8 mouse cellular contexts compared by ENCODE assay signal in genomic region chr13:59585648-59586005, GRCm38 (mm10). TPM values are rescaled to one million over a fixed set of nuclear protein-coding genes. Genes with fewer than 3 reads are reported as not detected.
DNase-seq lines count a peak whose midpoint lies in the region; ATAC-seq and TF ChIP-seq lines count a peak whose summit lies in the region.

No protein-coding gene starts in this region.

- H3K27me3 ChIP-seq in heart, embryonic 11.5 days (ENCODE audit: control insufficient read depth, insufficient read depth, low read length): no peaks in the 10 kb centered on the region
- no peaks in the 10 kb centered on the region for H3K27me3 ChIP-seq in limb, embryonic 11.5 days (ENCODE audit: control insufficient read depth, insufficient read depth, low read length)
- H3K27me3 ChIP-seq in midbrain, embryonic 15.5 days (replicated peaks): no peaks in the 10 kb centered on the region

- H3K9ac ChIP-seq in heart, embryonic 11.5 days (ENCODE audit: low read depth, low read length): peak overlapping the region; percentile 89
- H3K9ac ChIP-seq in limb, embryonic 11.5 days (ENCODE audit: low read length): peak overlapping the region; percentile 84
- peak overlapping the region; percentile 80 for H3K9ac ChIP-seq in midbrain, embryonic 15.5 days

- TF ChIP-seq CTCF in brain, embryonic 14.5 days (IDR thresholded peaks at IDR 0.05; ENCODE audit: borderline replicate concordance, extremely low read depth, insufficient read depth, insufficient read length): no peak

- no peaks in the 10 kb centered on the region for H3K9me3 ChIP-seq in heart, embryonic 11.5 days (replicated peaks; ENCODE audit: control insufficient read depth, low read length)
- no peaks in the 10 kb centered on the region for H3K9me3 ChIP-seq in limb, embryonic 11.5 days (ENCODE audit: control insufficient read depth, low read length)
- no peaks in the 10 kb centered on the region for H3K9me3 ChIP-seq in midbrain, embryonic 15.5 days

- no peaks in the 10 kb centered on the region for H3K36me3 ChIP-seq in heart, embryonic 11.5 days (ENCODE audit: control insufficient read depth, insufficient read depth, low read length)
- peaks cover 3% of the 10 kb centered on the region; the same call in 1 of the 2 replicates for H3K36me3 ChIP-seq in limb, embryonic 11.5 days (ENCODE audit: control insufficient read depth, insufficient read depth, low read length)
- H3K36me3 ChIP-seq in midbrain, embryonic 15.5 days (replicated peaks): peaks cover 11% of the 10 kb centered on the region; the same call in 1 of the 2 replicates

- no peak for ATAC-seq in heart, embryonic 11.5 days (replicated peaks; ENCODE audit: insufficient number of reproducible peaks, low FRiP score, low TSS enrichment)
- ATAC-seq in limb, embryonic 11.5 days (ENCODE audit: insufficient number of reproducible peaks, low FRiP score, low TSS enrichment, low read depth): no peak
- no peak for ATAC-seq in midbrain, embryonic 15.5 days (replicated peaks)

- WGBS in heart, embryonic 11.5 days (ENCODE audit: insufficient replicate concordance): 0% methylated on average over 28 of the region's 28 CpGs
- WGBS in limb, embryonic 11.5 days: under 1% methylated on average over 23 of the region's 28 CpGs
- 0% methylated on average over 28 of the region's 28 CpGs for WGBS in midbrain, embryonic 15.5 days

- H3K4me3 ChIP-seq in heart, embryonic 11.5 days (ENCODE audit: low read depth, low read length): peak overlapping the region; percentile 69
- peak overlapping the region; percentile 89 for H3K4me3 ChIP-seq in limb, embryonic 11.5 days (ENCODE audit: low read depth, low read length)
- H3K4me3 ChIP-seq in midbrain, embryonic 15.5 days: peak overlapping the region; percentile 70

- DNase-seq in heart, postnatal 14 days: no peak
- DNase-seq in 416B (ENCODE audit: low read depth): peak; percentile 34
- DNase-seq in brain, embryonic 14.5 days (ENCODE audit: low read depth): peak; percentile 55
- peak; percentile 20 to 32 for DNase-seq in frontal cortex, postnatal 14 days (ENCODE audit: low spot score in 2 of 2)
- peak; percentile 66 for DNase-seq in limb, embryonic 11.5 days (ENCODE audit: low spot score)
- no peak for DNase-seq in adrenal gland, postnatal 36 days

- peak overlapping the region; percentile 46; the same call in 1 of the 2 replicates for H3K27ac ChIP-seq in heart, embryonic 11.5 days (ENCODE audit: low read depth, low read length)
- H3K27ac ChIP-seq in limb, embryonic 11.5 days (replicated peaks; ENCODE audit: low read depth, low read length): peak overlapping the region; percentile 36
- H3K27ac ChIP-seq in midbrain, embryonic 15.5 days: peak overlapping the region; percentile 82

- intact Hi-C loops in heart, postnatal 14 days (cut with DNase I): loop anchor here (5.0 kb wide), 1 partner anchor 68 kb away; no protein-coding TSS in a partner anchor

- peak overlapping the region; percentile 78 for H3K4me2 ChIP-seq in heart, embryonic 11.5 days
- H3K4me2 ChIP-seq in limb, embryonic 11.5 days (ENCODE audit: low read depth, severe bottlenecking): peak overlapping the region; percentile 51
- peak overlapping the region; percentile 73 for H3K4me2 ChIP-seq in midbrain, embryonic 15.5 days

- no peak for TF ChIP-seq POLR2A in brain, embryonic 14.5 days (IDR thresholded peaks at IDR 0.05; ENCODE audit: borderline replicate concordance, extremely low read depth, insufficient read depth, insufficient read length, poor library complexity, severe bottlenecking)

- peaks cover 11% of the 10 kb centered on the region for H3K4me1 ChIP-seq in heart, embryonic 11.5 days (ENCODE audit: control insufficient read depth, insufficient read depth, low read length)
- H3K4me1 ChIP-seq in limb, embryonic 11.5 days (ENCODE audit: control insufficient read depth, insufficient read depth, low read length): peaks cover 9% of the 10 kb centered on the region; the same call in 1 of the 2 replicates
- peaks cover 30% of the 10 kb centered on the region for H3K4me1 ChIP-seq in midbrain, embryonic 15.5 days

RNA-seq across cellular contexts. Expression of gene Naa35, which starts 0.6 kb away (rescaled TPM):
- polyA plus RNA-seq in heart, embryonic 11.5 days (2014; fragmentation: Nextera tagmentation; extraction: Ambion mirVana): 67.0 and 68.4 TPM in 2 replicates
- total RNA-seq in heart, postnatal 14 days (2021): 10 to 100 TPM; 84.4 to 92.5 TPM
- polyA plus RNA-seq in brain, embryonic 14.5 days (2012; rRNA removed): 114 and 119 TPM in 2 replicates
- 97.2 and 102 TPM in 2 replicates for polyA plus RNA-seq in limb, embryonic 11.5 days (2014; fragmentation: Nextera tagmentation; extraction: Ambion mirVana)
- polyA plus RNA-seq in midbrain, embryonic 15.5 days (2015; fragmentation: Nextera tagmentation; extraction: Ambion mirVana): 142 and 154 TPM in 2 replicates
- 10 to 100 TPM; 69.9 to 72.4 TPM for total RNA-seq in adrenal gland, postnatal 36 days (2021)

RNA-seq across cellular contexts. Expression of gene Agtpbp1, which starts 0.6 kb away (rescaled TPM):
- polyA plus RNA-seq in heart, embryonic 11.5 days (2014; fragmentation: Nextera tagmentation; extraction: Ambion mirVana): 13.7 and 14.7 TPM in 2 replicates
- total RNA-seq in heart, postnatal 14 days (2021): 10 to 100 TPM; 82.2 to 97.3 TPM
- 35.8 and 50.1 TPM in 2 replicates for polyA plus RNA-seq in brain, embryonic 14.5 days (2012; rRNA removed)
- polyA plus RNA-seq in limb, embryonic 11.5 days (2014; fragmentation: Nextera tagmentation; extraction: Ambion mirVana): 10.6 and 11.6 TPM in 2 replicates
- polyA plus RNA-seq in midbrain, embryonic 15.5 days (2015; fragmentation: Nextera tagmentation; extraction: Ambion mirVana): 70.0 and 70.4 TPM in 2 replicates
- total RNA-seq in adrenal gland, postnatal 36 days (2021): 10 to 100 TPM; 35.8 to 41.9 TPM

Comparison
In these comparisons a context has a peak if more than half of its experiments do, and no peak if none do; other contexts are left out.
1. DNase-seq: peak in 416B (single experiment), brain, embryonic 14.5 days (single experiment), frontal cortex, postnatal 14 days (2 of 2) and limb, embryonic 11.5 days (single experiment); none in heart, postnatal 14 days (0 of 2) and adrenal gland, postnatal 36 days (0 of 2).
2. Peak in every context shown above with its lines, with median percentiles within 50 percentile points of each other: H3K27ac ChIP-seq, H3K4me2 ChIP-seq, H3K4me3 ChIP-seq and H3K9ac ChIP-seq.